Mouse (Mus musculus) cerebellum, adult 2 months (tissue): Measurements from ENCODE around the gene Fam114a2. TPM values are rescaled to one million over a fixed set of nuclear protein-coding genes. Genes with fewer than 3 reads are reported as not detected.
A peak's percentile ranks its signal among the peaks of the same experiment; 100 is the strongest.

Experiments used
- DNase-seq, 2 experiments: peaks; one replicate each; pipeline ENCODE4 v3.0.0; 2021
- H3K27ac ChIP-seq: fragments of 200-500 bp; 2 replicates; pipeline ENCODE4 v1.5.1; 2012; ENCODE audit warnings: low read length, control low read depth, inconsistent platforms; ENCODE audit not compliant: insufficient read depth
- H3K27me3 ChIP-seq: fragments of 200-500 bp; 2 replicates; pipeline ENCODE4 v1.6.1; 2012; ENCODE audit warnings: inconsistent platforms, mild to moderate bottlenecking, low read length, moderate library complexity; ENCODE audit not compliant: control insufficient read depth, insufficient read depth
- H3K4me1 ChIP-seq: fragments of 200-500 bp; 2 replicates; pipeline ENCODE4 v1.6.1; 2011; ENCODE audit warnings: low read length; ENCODE audit not compliant: control insufficient read depth, insufficient read depth
- H3K4me3 ChIP-seq: fragments of 200-500 bp; replicated peaks from 2 replicates; pipeline ENCODE3; 2011; ENCODE audit warnings: mild to moderate bottlenecking, low read depth, low read length, control low read depth; ENCODE audit not compliant: insufficient read depth
- CTCF ChIP-seq: fragments of 200-500 bp; IDR thresholded peaks from 2 replicates; pipeline ENCODE4 v1.5.1; 2011; ENCODE audit warnings: low read depth, mild to moderate bottlenecking, control low read depth, low read length, moderate library complexity, borderline replicate concordance; ENCODE audit not compliant: insufficient read depth
- POLR2A ChIP-seq: fragments of 200-500 bp; IDR thresholded peaks from 2 replicates; pipeline ENCODE4 v1.6.1; 2011; ENCODE audit warnings: low read length, control low read depth, borderline replicate concordance; ENCODE audit not compliant: insufficient read depth
- WGBS: fragments of 180-500 bp; shearing (Covaris S2); methylation state at CpG from one replicate; pipeline ENCODE4 v1.1.7; 2018; 5-methylcytosine and 5-hydroxymethylcytosine counted together
- polyA plus RNA-seq: library from polyadenylated mRNA; depleted of rRNA; stranded (reverse); fragments of >200 nt; gene quantifications from 2 replicates; pipeline ENCODE4 v1.2.3, GENCODE M21; 2012

Fam114a2 gene
- polyA plus RNA-seq, 1 experiment: 40.8 TPM

DNA sequence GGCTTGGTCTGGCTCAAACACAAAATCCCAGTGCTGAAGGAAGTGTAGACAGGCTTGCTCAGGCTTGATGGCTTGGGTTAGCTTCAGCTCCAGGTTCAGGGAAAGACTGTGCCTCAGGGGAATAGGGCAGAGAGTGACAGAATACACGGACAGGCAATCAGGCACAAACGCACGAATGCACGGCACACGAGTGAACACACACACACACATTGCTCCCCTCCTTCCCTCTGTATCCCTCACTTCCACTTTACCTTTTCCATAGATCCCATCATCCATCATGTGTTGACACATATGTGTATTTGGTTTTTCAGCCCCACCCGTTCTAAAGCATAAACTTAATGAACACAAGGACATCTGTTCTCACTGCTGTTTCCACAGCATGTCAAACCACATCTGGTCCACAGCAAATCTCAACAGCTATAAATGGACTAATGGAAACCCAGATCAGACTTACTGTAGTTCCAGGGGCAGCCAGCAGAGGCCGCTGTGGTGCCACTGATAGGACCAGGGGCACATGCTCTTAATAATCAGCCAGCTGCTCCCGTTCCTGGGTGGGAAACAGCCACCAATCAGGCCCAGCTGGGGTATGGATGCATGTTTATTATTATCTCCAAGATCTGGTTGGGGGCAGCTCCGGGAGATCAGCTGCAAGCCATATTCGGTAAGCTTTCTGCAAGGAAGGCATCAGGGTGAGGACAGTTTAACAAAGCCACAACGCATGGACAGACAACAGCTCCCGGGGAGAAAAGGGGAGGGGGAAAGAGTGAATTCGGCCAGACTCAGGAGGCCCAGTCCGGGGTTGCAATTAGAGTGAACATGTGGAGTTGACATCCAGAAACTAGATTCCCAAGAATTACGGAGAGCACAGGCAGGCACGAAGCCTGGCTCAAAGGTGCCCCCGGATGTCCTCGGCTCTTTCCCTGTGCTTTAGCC, 30.5 kb upstream of the Fam114a2 start:
- no peak overlapping the region for H3K27ac ChIP-seq
- peak; percentile 92 for TF ChIP-seq CTCF
- no peak for TF ChIP-seq POLR2A
- 25% methylated on average over 18 of the region's 18 CpGs for WGBS
- no peak overlapping the region for H3K4me3 ChIP-seq
- H3K4me1 ChIP-seq: no peaks in the 10 kb centered on the region
- H3K27me3 ChIP-seq: peaks cover 1% of the 10 kb centered on the region; the same call in 1 of the 2 replicates
- peak; percentile 46 to 75 for DNase-seq

DNA sequence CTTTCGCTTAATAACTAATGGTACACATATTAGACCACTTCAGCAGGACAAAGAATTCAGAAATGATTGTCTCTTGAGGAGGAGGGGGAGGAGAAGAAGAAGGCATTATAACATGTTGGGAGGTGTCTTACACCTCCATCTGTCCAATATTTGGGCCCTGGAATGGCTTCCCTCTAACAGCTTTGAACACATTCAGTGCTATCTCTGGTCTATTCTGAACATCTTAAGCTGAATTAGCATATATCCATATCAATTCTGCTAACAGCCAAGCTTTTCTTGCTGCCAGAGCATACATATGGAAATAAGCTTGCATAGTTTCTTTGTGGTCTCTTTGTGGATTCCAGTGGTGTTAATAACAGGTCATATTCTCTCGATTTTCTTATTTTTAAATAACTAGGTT, 22.3 kb upstream of the Fam114a2 start:
- no peak for TF ChIP-seq POLR2A
- no peak for TF ChIP-seq CTCF
- Histone ChIP-seq H3K27ac (no peak overlapping the region), H3K4me1 (no peaks in the 10 kb centered on the region), H3K4me3 (no peak overlapping the region), H3K27me3 (no peaks in the 10 kb centered on the region)
- WGBS: 85% methylated on average over 2 of the region's 2 CpGs
- DNase-seq: no peak

DNA sequence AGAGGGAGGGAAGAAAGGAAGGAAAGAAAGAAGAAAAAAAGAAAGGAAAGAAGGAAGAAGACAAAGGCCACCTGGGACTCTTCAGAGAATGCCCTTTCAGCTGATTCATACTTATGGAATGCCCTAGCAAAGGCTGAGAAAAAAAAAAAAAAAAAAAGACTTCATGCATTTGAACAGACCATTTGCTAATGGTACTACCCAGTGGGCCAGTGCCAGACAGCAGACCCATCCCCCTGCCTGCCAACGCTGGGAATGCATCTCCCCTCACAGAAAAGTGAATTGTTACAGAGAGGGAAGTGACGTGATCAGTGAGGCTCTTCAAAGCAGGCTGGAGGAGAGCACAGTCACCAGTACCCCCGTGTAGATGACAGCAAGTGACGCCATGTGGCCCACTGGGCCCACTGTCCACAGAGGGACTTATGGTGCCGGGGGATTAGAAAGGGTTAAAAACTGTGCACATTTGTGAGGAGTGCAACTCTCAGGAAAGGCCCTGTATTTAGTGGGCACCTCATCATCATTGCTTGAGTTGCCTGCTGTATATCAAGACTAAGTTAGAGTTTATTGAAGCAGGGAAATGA, 21.5 kb upstream of the Fam114a2 start:
- H3K4me3 ChIP-seq: no peak overlapping the region
- WGBS: 65% methylated on average over 5 of the region's 5 CpGs
- TF ChIP-seq POLR2A (no peak), CTCF (no peak)

DNA sequence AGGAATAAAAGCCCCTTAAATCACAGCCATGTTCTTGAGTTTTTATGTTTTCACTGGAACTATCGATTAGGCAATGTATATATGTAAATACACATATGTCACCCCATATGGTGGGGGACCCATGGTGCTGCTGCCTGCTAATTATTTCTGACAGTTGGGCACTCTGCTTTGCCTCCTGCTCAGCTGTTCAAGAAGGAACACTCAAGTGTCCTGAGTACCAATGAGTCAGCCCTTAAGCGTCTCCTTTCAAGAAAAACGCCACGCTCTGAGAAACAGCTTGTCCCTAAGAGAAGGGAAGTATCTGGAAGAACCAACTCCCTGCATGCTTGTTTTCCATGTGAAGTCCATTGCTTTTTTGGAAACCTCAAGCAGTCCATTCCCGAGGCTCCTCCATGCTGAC, 17.5 kb upstream of the Fam114a2 start:
- no peak for DNase-seq
- Histone ChIP-seq H3K27me3 (no peaks in the 10 kb centered on the region), H3K4me3 (no peak overlapping the region), H3K27ac (no peak overlapping the region), H3K4me1 (0 out of 2 replicates have a peak, but pooled peaks cover 4% of the 10 kb centered on the region)
- TF ChIP-seq POLR2A (no peak), CTCF (no peak)
- WGBS: 78% methylated on average over 5 of the region's 5 CpGs

More for the DNA sequence above, 21.5 kb upstream of the Fam114a2 start:
- Histone ChIP-seq H3K4me1 (no peaks in the 10 kb centered on the region), H3K27ac (no peak overlapping the region), H3K27me3 (no peaks in the 10 kb centered on the region)
- DNase-seq: no peak

DNA sequence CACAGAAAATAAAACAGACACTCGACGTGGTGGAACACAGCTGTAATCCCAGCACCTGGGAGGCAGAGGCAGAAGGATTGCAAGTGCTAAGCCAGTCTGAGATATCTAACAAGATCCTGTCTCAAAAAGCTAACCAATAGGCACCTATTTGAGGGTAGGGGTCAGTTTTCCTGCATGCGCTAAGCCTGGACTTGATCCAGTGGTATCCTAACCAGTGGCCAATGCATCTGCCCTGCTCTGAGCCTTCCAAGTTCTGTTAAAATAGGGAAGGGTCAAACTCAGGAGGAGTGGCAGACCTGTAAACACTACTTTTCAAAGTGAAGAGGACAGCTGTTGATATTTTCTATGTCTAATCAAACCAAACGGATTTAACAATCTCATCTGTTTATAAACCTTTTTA, 13.9 kb upstream of the Fam114a2 start:
- DNase-seq: no peak
- Histone ChIP-seq H3K27ac (no peak overlapping the region), H3K4me1 (0 out of 2 replicates have a peak, but pooled peaks cover 4% of the 10 kb centered on the region), H3K27me3 (no peaks in the 10 kb centered on the region), H3K4me3 (no peak overlapping the region)
- TF ChIP-seq POLR2A: no peak
- no peak for TF ChIP-seq CTCF
- 83% methylated on average over 4 of the region's 4 CpGs for WGBS

DNA sequence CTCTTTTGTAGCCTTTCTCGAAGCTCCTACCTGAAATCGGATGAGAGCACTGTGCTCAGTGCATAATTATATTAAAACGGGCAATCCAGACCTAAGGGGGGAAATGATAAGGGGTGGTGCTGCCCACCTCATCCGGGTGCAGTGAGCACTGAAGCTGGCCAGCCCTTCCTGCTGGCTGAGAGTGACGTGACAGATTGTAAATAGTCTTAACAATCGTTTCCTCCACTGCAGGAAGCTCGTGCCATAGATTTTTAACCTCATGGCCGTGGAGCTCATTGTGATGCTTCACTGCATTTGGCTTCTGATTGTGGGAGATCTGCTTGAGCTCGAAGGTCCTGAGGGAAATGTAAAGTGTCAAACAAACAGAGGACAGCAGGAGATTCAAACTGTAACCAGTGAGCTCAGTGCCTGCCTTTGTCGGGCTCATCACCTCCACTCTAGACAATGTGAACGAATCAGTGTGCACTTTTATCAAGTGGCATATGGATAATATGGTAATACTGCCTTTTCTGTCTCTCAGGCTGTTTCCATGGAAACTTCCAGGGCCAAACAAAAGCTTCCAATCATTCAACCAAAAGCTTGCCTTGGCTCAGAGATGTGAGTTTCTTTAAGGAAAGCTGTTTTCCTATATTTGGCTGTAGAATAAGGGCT, 13.0 kb upstream of the Fam114a2 start:
- no peak for TF ChIP-seq CTCF
- no peak for TF ChIP-seq POLR2A
- H3K27ac ChIP-seq: no peak overlapping the region
- H3K4me1 ChIP-seq: 0 out of 2 replicates have a peak, but pooled peaks cover 4% of the 10 kb centered on the region
- 26% methylated on average over 11 of the region's 11 CpGs for WGBS
- no peak overlapping the region for H3K4me3 ChIP-seq
- H3K27me3 ChIP-seq: no peaks in the 10 kb centered on the region
- no peak for DNase-seq

DNA sequence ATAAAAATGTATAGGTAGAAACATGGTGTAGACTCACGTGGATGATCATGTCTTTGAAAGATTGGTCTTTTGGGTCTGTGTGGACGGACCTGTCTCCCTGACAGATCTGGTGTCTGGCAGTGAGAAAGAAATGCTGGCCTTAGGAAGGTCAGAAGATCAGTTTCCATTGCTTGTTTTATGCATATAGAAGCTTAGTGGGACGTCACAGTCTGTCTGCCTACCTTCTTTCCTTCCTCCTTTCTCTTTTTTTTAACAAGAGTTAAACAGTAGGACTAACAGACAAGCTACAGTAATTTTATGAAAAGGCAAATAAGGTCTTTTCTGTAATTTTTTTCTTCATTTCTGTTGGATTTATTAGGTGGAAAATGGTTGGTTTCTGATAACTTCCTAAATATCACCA, 10.7 kb upstream of the Fam114a2 start:
- TF ChIP-seq POLR2A (no peak), CTCF (no peak)
- over 99% methylated on average over 3 of the region's 3 CpGs for WGBS
- 0 out of 2 replicates have a peak, but pooled peaks cover 4% of the 10 kb centered on the region for H3K4me1 ChIP-seq
- H3K27ac ChIP-seq: no peak overlapping the region
- H3K4me3 ChIP-seq: no peak overlapping the region
- no peak for DNase-seq
- H3K27me3 ChIP-seq: no peaks in the 10 kb centered on the region
